Mouse (Mus musculus): Measurements from ENCODE around the gene Mecr. TPM values are rescaled to one million over a fixed set of nuclear protein-coding genes. Genes with fewer than 3 reads are reported as not detected.

Gene Mecr
- total RNA-seq, 1 experiment from 2014 or later, result 11.1 TPM

GRCm38 (mm10) chr4:131832759-131833407, 10.4 kb upstream of the Mecr start:
- no peak for ATAC-seq (replicated peaks; ENCODE audit: insufficient number of reproducible peaks, low FRiP score, low TSS enrichment, poor library complexity, severe bottlenecking)

GRCm38 (mm10) chr4:131833971-131834609, 9.2 kb upstream of the Mecr start:
- no peak for ATAC-seq (replicated peaks; ENCODE audit: insufficient number of reproducible peaks, low FRiP score, low TSS enrichment, poor library complexity, severe bottlenecking)

GRCm38 (mm10) chr4:131836351-131836881, 6.9 kb upstream of the Mecr start:
- ATAC-seq (replicated peaks; ENCODE audit: insufficient number of reproducible peaks, low FRiP score, low TSS enrichment, poor library complexity, severe bottlenecking), result no peak

GRCm38 (mm10) chr4:131836891-131837491, 6.3 kb upstream of the Mecr start:
- no peak for ATAC-seq (replicated peaks; ENCODE audit: insufficient number of reproducible peaks, low FRiP score, low TSS enrichment, poor library complexity, severe bottlenecking)

- ATAC-seq (replicated peaks; ENCODE audit: insufficient number of reproducible peaks, low FRiP score, low TSS enrichment, poor library complexity, severe bottlenecking), result peak; percentile 76
Measured at GRCm38 (mm10) chr4:131837872-131838524, 5.3 kb upstream of the Mecr start, which contains the start of gene Ptpru. TSS of gene Ptpru (minus strand) at chr4:131838288.

GRCm38 (mm10) chr4:131845991-131846778, 2.9 kb downstream of the Mecr start:
- no peak for ATAC-seq (replicated peaks; ENCODE audit: insufficient number of reproducible peaks, low FRiP score, low TSS enrichment, poor library complexity, severe bottlenecking)

- ATAC-seq (replicated peaks; ENCODE audit: insufficient number of reproducible peaks, low FRiP score, low TSS enrichment, poor library complexity, severe bottlenecking), result no peak
Measured at GRCm38 (mm10) chr4:131848082-131848481, 4.8 kb downstream of the Mecr start.

- ATAC-seq (replicated peaks; ENCODE audit: insufficient number of reproducible peaks, low FRiP score, low TSS enrichment, poor library complexity, severe bottlenecking), result no peak
Measured at GRCm38 (mm10) chr4:131849986-131850638, 6.8 kb downstream of the Mecr start.

- ATAC-seq (replicated peaks; ENCODE audit: insufficient number of reproducible peaks, low FRiP score, low TSS enrichment, poor library complexity, severe bottlenecking), result peak; percentile 57
Measured at GRCm38 (mm10) chr4:131854950-131855349, 11.7 kb downstream of the Mecr start.

- peak; percentile 81 for ATAC-seq (replicated peaks; ENCODE audit: insufficient number of reproducible peaks, low FRiP score, low TSS enrichment, poor library complexity, severe bottlenecking)
Measured at GRCm38 (mm10) chr4:131860492-131861340, 17.4 kb downstream of the Mecr start.

GRCm38 (mm10) chr4:131861341-131861739, 18.1 kb downstream of the Mecr start:
- peak; percentile 50 for ATAC-seq (replicated peaks; ENCODE audit: insufficient number of reproducible peaks, low FRiP score, low TSS enrichment, poor library complexity, severe bottlenecking)

GRCm38 (mm10) chr4:131872672-131873292, 29.5 kb downstream of the Mecr start:
- ATAC-seq (replicated peaks; ENCODE audit: insufficient number of reproducible peaks, low FRiP score, low TSS enrichment, poor library complexity, severe bottlenecking), result no peak

- ATAC-seq (replicated peaks; ENCODE audit: insufficient number of reproducible peaks, low FRiP score, low TSS enrichment, poor library complexity, severe bottlenecking), result peak; percentile 89
Measured at GRCm38 (mm10) chr4:131873293-131874168, 30.3 kb downstream of the Mecr start, which contains the start of gene Srsf4. TSS of gene Srsf4 (plus strand) at chr4:131873617.

GRCm38 (mm10) chr4:131874169-131874536, 30.9 kb downstream of the Mecr start:
- no peak; the same call in 1 of the 2 replicates for ATAC-seq (replicated peaks; ENCODE audit: insufficient number of reproducible peaks, low FRiP score, low TSS enrichment, poor library complexity, severe bottlenecking)

GRCm38 (mm10) chr4:131874567-131874966, 31.3 kb downstream of the Mecr start:
- no peak for ATAC-seq (replicated peaks; ENCODE audit: insufficient number of reproducible peaks, low FRiP score, low TSS enrichment, poor library complexity, severe bottlenecking)

- ATAC-seq (replicated peaks; ENCODE audit: insufficient number of reproducible peaks, low FRiP score, low TSS enrichment, poor library complexity, severe bottlenecking), result no peak
Measured at GRCm38 (mm10) chr4:131875242-131875641, 32.0 kb downstream of the Mecr start.

Measured in monocyte, adult 5-6 weeks (primary cell).